Mouse (Mus musculus): ENCODE data around the gene Ipo13. TPM values are rescaled to one million over a fixed set of nuclear protein-coding genes. Genes with fewer than 3 reads are reported as not detected.

Ipo13 gene
- polyA plus RNA-seq, 1 experiment from 2014 or later, result 56.7 TPM

DNA sequence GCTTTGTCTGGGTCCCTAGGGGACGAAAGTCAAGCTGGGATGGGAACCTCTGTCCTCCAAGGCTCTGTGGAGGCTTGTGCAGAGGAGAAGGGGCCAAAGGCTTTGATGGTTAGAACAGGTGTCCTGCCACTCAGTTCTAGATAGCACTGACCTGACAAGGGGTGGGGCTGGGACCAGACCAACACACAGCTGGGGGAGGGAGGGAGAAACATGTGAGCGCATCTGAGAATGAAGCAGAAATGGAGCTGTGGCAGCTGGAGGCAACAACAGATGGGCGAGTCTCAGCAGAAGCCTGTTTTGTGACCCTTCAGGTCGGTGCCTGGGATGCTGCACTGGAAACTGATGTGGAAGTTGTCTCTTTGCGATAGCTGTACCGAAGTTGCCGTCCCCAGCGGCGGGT lies 45.5 kb downstream of the Ipo13 start:
- 69% methylated on average over 9 of the region's 9 CpGs for WGBS
- no peak for DNase-seq (ENCODE audit: low spot score)
- Histone ChIP-seq H3K9me3 (replicated peaks) (no peaks in the 10 kb centered on the region), H3K36me3 (peaks cover 14% of the 10 kb centered on the region), H3K27me3 (ENCODE audit: low read depth, poor library complexity, severe bottlenecking) (no peaks in the 10 kb centered on the region), H3K4me3 (no peak overlapping the region), H3K27ac (no peak overlapping the region), H3K4me1 (peaks cover 42% of the 10 kb centered on the region)

DNA sequence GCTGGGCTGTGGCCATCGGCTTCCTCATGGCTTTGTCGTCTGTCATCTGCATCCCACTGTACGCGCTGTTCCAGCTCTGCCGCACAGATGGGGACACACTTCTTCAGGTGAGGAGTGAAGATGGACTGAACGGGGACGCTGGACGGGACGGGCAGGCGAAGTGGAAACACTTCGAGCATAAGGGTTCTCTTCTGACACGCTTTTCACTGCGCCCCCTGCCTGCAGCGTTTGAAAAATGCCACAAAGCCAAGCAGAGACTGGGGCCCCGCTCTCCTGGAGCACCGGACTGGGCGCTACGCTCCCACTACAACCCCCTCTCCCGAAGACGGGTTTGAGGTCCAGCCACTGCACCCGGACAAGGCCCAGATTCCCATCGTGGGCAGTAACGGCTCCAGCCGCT lies 47.0 kb downstream of the Ipo13 start:
- DNase-seq (ENCODE audit: low spot score), result peak; percentile 82
- 0 out of 2 replicates have a peak overlapping the region, but pooled peaks have one; percentile 8 for H3K4me3 ChIP-seq
- H3K9me3 ChIP-seq (replicated peaks), result no peaks in the 10 kb centered on the region
- peaks cover 38% of the 10 kb centered on the region for H3K4me1 ChIP-seq
- WGBS, result 17% methylated on average over 24 of the region's 24 CpGs
- H3K36me3 ChIP-seq, result 0 out of 2 replicates have a peak, but pooled peaks cover 2% of the 10 kb centered on the region
- H3K27ac ChIP-seq, result no peak overlapping the region
- no peaks in the 10 kb centered on the region for H3K27me3 ChIP-seq (ENCODE audit: low read depth, poor library complexity, severe bottlenecking)

DNA sequence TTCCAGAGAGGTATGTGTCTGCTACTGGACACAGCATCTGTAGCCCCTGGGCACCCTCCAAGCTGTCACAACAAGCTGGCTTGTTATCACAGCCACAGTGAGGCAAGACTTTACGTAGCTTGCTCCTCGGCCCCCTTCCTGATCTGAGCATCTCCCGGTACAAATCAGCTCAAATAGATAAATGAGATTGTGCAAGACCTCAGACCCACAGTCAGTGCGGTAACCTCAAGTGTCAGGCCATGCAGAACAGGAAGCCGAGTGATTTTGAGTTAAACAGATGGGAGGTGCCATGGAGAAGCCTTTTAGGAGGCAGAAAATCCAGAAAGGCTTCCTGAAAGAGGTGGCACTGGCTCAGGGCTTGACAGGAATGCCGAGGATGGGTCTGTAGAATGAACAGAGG lies 47.8 kb downstream of the Ipo13 start:
- peaks cover 36% of the 10 kb centered on the region for H3K4me1 ChIP-seq
- H3K27me3 ChIP-seq (ENCODE audit: low read depth, poor library complexity, severe bottlenecking), result no peaks in the 10 kb centered on the region
- H3K36me3 ChIP-seq, result 0 out of 2 replicates have a peak, but pooled peaks cover 2% of the 10 kb centered on the region
- 82% methylated on average over 6 of the region's 6 CpGs for WGBS
- H3K9me3 ChIP-seq (replicated peaks), result no peaks in the 10 kb centered on the region
- no peak overlapping the region for H3K27ac ChIP-seq
- DNase-seq (ENCODE audit: low spot score), result no peak
- no peak overlapping the region for H3K4me3 ChIP-seq

DNA sequence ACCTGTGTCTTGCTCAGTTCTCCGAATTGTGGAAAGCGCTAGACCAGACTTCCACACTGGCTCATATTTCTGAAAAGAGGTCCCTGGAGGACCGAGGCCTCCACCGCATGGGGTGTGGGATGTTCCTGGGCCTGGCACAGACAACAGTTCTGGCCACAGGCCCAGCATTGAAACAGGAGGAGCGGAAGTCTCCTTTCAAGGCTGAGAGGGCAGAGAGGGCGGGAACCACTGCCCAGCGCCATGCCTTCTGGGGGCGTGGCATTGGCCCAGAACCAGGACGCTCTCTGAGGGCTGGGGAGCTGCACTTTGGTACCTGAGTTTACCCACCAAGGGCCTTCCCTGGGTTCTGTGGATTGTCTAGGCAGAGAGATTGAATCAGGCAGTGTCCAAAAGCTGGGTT lies 48.7 kb downstream of the Ipo13 start:
- H3K36me3 ChIP-seq, result 0 out of 2 replicates have a peak, but pooled peaks cover 2% of the 10 kb centered on the region
- H3K27ac ChIP-seq, result no peak overlapping the region
- peaks cover 30% of the 10 kb centered on the region for H3K4me1 ChIP-seq
- no peak overlapping the region for H3K4me3 ChIP-seq
- WGBS, result 72% methylated on average over 9 of the region's 9 CpGs
- no peaks in the 10 kb centered on the region for H3K27me3 ChIP-seq (ENCODE audit: low read depth, poor library complexity, severe bottlenecking)
- no peak for DNase-seq (ENCODE audit: low spot score)
- no peaks in the 10 kb centered on the region for H3K9me3 ChIP-seq (replicated peaks)

DNA sequence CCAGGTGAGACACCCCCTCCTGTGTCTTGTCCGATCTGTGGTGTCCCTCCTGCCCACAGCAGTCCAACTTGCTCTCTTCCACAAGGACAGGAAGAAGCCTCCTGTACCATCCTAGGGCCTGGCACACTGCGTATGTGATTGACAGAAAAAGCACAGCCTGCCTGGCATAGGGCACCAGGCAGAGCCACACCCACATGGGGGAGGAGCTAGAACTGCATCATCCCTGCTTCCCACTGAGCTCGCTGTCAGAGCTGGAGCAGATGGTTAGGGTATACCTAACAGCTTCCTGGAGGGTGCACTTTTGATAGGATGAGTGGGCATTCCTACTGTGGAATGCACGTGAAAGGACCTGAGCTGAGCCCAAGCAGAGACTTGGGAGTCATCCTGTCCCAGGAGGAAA lies 52.0 kb downstream of the Ipo13 start:
- no peak for DNase-seq (ENCODE audit: low spot score)
- WGBS, result 38% methylated on average over 4 of the region's 4 CpGs
- 0 out of 2 replicates have a peak, but pooled peaks cover 2% of the 10 kb centered on the region for H3K36me3 ChIP-seq
- H3K27me3 ChIP-seq (ENCODE audit: low read depth, poor library complexity, severe bottlenecking), result no peaks in the 10 kb centered on the region
- no peak overlapping the region for H3K27ac ChIP-seq
- H3K4me3 ChIP-seq, result no peak overlapping the region
- no peaks in the 10 kb centered on the region for H3K9me3 ChIP-seq (replicated peaks)
- H3K4me1 ChIP-seq, result peaks cover 31% of the 10 kb centered on the region

DNA sequence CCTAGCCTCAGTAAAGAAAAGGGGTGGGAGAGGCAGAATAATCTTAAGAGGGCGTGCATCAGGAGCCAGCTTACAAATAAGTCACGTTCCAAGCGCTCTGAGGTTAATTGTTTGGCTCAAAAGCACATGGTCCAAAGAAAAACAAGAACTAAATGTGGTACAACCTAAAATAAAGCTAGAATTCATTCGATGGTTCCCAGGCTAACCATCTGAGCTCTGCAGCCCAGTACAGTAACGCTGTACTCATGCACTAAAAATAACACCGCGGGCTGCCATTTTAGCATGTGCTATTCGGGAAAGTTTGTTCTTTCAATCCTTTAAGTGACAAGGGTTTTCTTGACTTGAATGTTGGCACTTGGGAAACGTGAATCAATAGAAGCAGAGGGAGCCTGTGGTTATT lies 54.2 kb downstream of the Ipo13 start:
- H3K27me3 ChIP-seq (ENCODE audit: low read depth, poor library complexity, severe bottlenecking), result no peaks in the 10 kb centered on the region
- peaks cover 16% of the 10 kb centered on the region; the same call in 1 of the 2 replicates for H3K36me3 ChIP-seq
- peaks cover 24% of the 10 kb centered on the region; the same call in 1 of the 2 replicates for H3K4me1 ChIP-seq
- 92% methylated on average over 9 of the region's 9 CpGs for WGBS
- no peaks in the 10 kb centered on the region for H3K9me3 ChIP-seq (replicated peaks)
- DNase-seq (ENCODE audit: low spot score), result no peak
- H3K4me3 ChIP-seq, result no peak overlapping the region
- H3K27ac ChIP-seq, result no peak overlapping the region

DNA sequence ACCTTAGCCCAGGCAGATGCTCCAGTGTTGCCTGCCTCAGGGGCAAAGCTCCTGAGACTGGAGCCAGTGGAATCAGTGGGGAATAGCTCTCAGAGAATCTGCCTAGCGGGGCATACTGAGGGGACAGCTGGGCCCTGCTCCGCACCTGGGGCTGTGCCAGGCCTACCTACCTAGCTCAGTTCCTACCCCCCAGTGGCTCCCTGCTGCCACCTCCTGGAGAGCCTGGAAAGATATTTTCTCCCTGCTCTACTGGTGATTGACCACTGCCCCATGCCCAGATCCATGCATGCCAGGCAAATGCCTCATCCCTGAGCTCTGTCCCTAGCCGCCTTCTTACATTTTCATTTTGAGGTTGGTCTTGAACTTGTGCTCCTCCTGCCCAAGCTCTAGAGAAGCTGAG lies 56.0 kb downstream of the Ipo13 start:
- H3K27me3 ChIP-seq (ENCODE audit: low read depth, poor library complexity, severe bottlenecking), result no peaks in the 10 kb centered on the region
- no peak overlapping the region for H3K27ac ChIP-seq
- 74% methylated on average over 3 of the region's 3 CpGs for WGBS
- peaks cover 29% of the 10 kb centered on the region; the same call in 1 of the 2 replicates for H3K4me1 ChIP-seq
- no peak overlapping the region for H3K4me3 ChIP-seq
- peaks cover 14% of the 10 kb centered on the region; the same call in 1 of the 2 replicates for H3K36me3 ChIP-seq
- no peaks in the 10 kb centered on the region for H3K9me3 ChIP-seq (replicated peaks)
- peak; percentile 63 for DNase-seq (ENCODE audit: low spot score)

DNA sequence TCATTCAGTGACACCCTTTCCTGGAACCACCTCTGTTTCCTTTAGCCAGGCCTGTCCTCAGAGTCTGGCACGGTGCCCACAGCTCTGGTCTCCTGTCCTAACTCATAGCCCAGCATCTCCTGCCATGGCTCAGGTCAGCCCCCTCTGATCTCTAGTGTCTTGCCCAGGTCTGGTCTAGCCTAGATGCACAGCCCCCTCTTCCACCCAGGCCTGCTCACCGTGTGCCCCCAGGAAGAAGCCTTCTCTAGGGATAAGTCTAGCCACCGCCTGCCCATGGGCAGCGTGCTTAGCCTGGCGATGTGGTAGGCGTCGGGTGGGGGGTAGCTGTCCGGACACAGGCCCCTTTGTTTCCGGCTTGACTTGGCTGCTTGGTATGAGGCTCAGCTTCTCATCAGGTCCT lies 59.7 kb downstream of the Ipo13 start:
- WGBS, result 89% methylated on average over 9 of the region's 9 CpGs
- Histone ChIP-seq H3K27me3 (ENCODE audit: low read depth, poor library complexity, severe bottlenecking) (no peaks in the 10 kb centered on the region), H3K4me1 (peaks cover 18% of the 10 kb centered on the region; the same call in 1 of the 2 replicates), H3K36me3 (peaks cover 14% of the 10 kb centered on the region; the same call in 1 of the 2 replicates), H3K9me3 (replicated peaks) (no peaks in the 10 kb centered on the region), H3K27ac (peak overlapping the region; percentile 11; the same call in 1 of the 2 replicates), H3K4me3 (no peak overlapping the region)
- no peak for DNase-seq (ENCODE audit: low spot score)

DNA sequence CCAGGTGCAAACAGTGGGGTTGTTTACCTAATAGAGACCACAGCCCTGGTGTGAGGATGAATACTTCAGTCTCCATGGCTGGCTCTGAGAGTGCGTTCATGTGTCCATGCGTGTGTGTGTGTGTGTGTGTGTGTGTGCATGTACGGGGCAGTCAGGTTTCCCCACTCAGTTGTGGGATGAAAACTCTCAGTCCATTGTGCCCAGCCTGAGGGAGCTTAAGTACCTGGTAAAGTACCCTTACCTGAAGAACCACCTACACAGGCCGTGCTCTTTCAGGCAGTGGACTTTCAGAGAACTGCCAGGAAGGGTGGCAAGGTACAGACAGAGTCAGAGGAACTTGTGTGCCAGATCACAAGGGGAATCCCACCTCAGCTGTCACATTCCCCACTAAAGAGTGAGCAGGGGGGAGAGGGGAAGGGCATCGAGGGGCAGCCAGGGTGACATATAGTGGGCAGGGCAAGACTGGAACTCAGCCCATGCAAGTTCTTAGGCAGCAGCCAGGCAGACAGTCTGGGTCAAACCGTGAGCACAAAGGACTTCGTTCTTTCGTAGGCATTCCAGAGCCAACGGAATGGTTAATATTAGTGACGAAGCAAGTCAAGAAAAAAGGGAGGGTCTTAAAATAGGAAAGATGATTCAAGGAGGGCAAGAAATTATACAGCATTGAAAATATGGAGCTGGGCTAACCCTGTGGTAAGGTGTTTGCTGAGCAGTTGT lies 62.5 kb downstream of the Ipo13 start:
- peaks cover 5% of the 10 kb centered on the region; the same call in 1 of the 2 replicates for H3K27me3 ChIP-seq (ENCODE audit: low read depth, poor library complexity, severe bottlenecking)
- peaks cover 9% of the 10 kb centered on the region; the same call in 1 of the 2 replicates for H3K36me3 ChIP-seq
- 94% methylated on average over 10 of the region's 10 CpGs for WGBS

DNA sequence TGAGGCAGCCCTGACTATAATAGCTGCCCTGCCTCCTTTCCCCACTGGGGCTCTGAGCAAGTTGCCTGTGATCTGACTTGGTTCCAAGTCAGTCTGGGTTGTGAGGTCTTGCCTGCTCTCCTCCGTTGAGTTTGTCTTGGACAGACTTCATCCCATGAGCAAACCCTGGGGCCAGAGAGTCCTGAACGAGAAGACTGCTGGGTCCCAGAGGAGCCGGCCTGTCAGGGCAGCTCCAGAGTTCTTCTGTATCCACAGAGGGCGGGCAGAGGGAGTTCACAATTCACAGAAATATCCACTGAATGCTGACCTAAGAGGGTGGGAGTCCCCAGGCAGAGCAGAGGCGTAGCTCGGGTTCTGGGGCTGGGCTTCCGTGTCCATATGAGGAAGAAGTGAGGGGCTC lies 63.9 kb downstream of the Ipo13 start:
- H3K9me3 ChIP-seq (replicated peaks), result no peaks in the 10 kb centered on the region
- peaks cover 30% of the 10 kb centered on the region for H3K4me1 ChIP-seq
- no peak overlapping the region for H3K4me3 ChIP-seq
- WGBS, result 83% methylated on average over 7 of the region's 7 CpGs
- no peak for DNase-seq (ENCODE audit: low spot score)
- H3K36me3 ChIP-seq, result no peaks in the 10 kb centered on the region; the same call in 1 of the 2 replicates
- H3K27me3 ChIP-seq (ENCODE audit: low read depth, poor library complexity, severe bottlenecking), result peaks cover 5% of the 10 kb centered on the region; the same call in 1 of the 2 replicates
- no peak overlapping the region for H3K27ac ChIP-seq

More for the DNA sequence above, 62.5 kb downstream of the Ipo13 start:
- no peak overlapping the region for H3K4me3 ChIP-seq
- H3K9me3 ChIP-seq (replicated peaks), result no peaks in the 10 kb centered on the region
- DNase-seq (ENCODE audit: low spot score), result no peak
- no peak overlapping the region for H3K27ac ChIP-seq
- H3K4me1 ChIP-seq, result peaks cover 20% of the 10 kb centered on the region

DNA sequence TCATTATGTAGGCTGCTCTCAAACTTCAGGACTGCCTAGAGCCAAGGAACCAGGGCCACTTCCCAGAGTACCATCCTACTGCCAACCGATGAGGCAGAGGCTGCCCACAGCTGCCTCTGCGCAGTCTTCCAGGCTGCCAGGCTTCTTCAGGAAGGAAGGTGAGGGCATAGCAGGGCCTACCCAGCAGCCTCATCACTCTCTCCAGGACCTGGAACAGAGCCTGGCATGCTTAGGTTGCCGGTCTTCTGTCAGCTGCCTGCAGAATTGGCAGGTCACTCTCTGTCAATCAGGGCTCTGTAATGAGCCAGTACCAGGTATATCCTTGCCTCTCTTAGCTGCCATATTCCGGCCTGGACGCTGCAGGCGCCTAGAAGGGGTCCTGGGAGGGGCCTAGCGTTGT lies 64.6 kb downstream of the Ipo13 start:
- Histone ChIP-seq H3K27ac (no peak overlapping the region), H3K4me1 (peaks cover 26% of the 10 kb centered on the region), H3K9me3 (replicated peaks) (no peaks in the 10 kb centered on the region), H3K27me3 (ENCODE audit: low read depth, poor library complexity, severe bottlenecking) (peaks cover 5% of the 10 kb centered on the region; the same call in 1 of the 2 replicates), H3K4me3 (no peak overlapping the region), H3K36me3 (peaks cover 6% of the 10 kb centered on the region)
- DNase-seq (ENCODE audit: low spot score), result no peak
- WGBS, result 80% methylated on average over 7 of the region's 7 CpGs

DNA sequence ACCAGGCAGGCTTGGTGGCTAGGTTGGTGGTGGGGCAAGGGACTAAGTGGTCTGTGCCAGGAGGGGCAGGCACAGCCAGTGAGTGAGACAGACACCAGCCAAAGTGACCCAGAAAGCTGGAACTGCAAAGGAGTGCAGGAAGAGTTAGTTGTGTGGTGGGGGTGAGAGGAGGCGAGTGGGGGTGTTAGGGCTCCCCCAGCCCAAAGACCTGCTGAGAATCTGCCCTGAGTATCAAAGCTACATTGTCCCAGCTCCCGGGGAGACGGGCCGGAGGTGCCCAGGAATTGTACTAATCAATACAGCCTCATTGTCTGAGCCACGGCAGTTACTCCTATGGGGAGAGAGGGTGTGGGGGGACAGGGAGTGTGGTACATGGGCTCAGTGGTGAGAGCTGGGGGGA lies 65.3 kb downstream of the Ipo13 start:
- Histone ChIP-seq H3K4me1 (peaks cover 23% of the 10 kb centered on the region), H3K27ac (0 out of 2 replicates have a peak overlapping the region, but pooled peaks have one; percentile 11)
- 78% methylated on average over 5 of the region's 5 CpGs for WGBS

DNA sequence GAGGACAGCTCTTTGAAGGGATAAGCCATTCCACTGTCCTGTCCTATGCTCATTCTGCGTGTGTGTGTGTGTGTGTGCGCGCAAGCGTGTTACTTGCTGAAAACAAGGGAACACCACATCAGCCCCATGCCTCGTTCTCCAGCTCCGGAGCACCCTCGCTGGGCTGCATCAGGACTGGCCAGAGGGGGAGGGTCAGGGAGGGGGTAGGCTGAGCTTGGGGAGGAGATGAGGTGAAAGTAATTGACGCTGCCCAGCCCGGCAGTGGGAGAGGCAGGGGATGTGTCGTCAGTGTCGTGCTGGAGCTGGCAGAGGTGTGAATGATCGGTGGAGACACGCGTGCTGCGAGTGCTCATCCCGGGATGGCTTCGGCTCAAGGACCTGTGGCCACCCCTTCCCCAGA lies 65.7 kb downstream of the Ipo13 start:
- Histone ChIP-seq H3K27ac (0 out of 2 replicates have a peak overlapping the region, but pooled peaks have one; percentile 11), H3K9me3 (replicated peaks) (no peaks in the 10 kb centered on the region), H3K27me3 (ENCODE audit: low read depth, poor library complexity, severe bottlenecking) (peaks cover 5% of the 10 kb centered on the region; the same call in 1 of the 2 replicates), H3K4me3 (no peak overlapping the region), H3K4me1 (peaks cover 23% of the 10 kb centered on the region), H3K36me3 (peaks cover 8% of the 10 kb centered on the region)
- WGBS, result 54% methylated on average over 17 of the region's 17 CpGs
- DNase-seq (ENCODE audit: low spot score), result no peak

More for the DNA sequence above, 65.3 kb downstream of the Ipo13 start:
- Histone ChIP-seq H3K4me3 (no peak overlapping the region), H3K36me3 (peaks cover 8% of the 10 kb centered on the region), H3K27me3 (ENCODE audit: low read depth, poor library complexity, severe bottlenecking) (peaks cover 5% of the 10 kb centered on the region; the same call in 1 of the 2 replicates), H3K9me3 (replicated peaks) (no peaks in the 10 kb centered on the region)
- DNase-seq (ENCODE audit: low spot score), result no peak
